Mouse (Mus musculus) heart, embryonic 12.5 days (tissue): ENCODE data around the gene Tfdp1. TPM values are rescaled to one million over a fixed set of nuclear protein-coding genes. Genes with fewer than 3 reads are reported as not detected.
A peak's percentile ranks its signal among the peaks of the same experiment; 100 is the strongest.

ENCODE experiments used
- ATAC-seq: fragments of 200-750 bp; cut with Nextera tagmentation; 2 replicates; pipeline ENCODE4 v1.8.0; 2017; ENCODE audit warnings: moderate TSS enrichment, moderate library complexity; ENCODE audit not compliant: insufficient number of reproducible peaks, low FRiP score
- H3K27ac ChIP-seq: fragments of 300-500 bp; sonication (generic); 2 replicates; pipeline ENCODE4 v1.5.1; 2016; ENCODE audit warnings: mild to moderate bottlenecking, moderate library complexity; ENCODE audit not compliant: poor library complexity, severe bottlenecking
- H3K27me3 ChIP-seq: fragments of 300-500 bp; sonication (generic); replicated peaks from 2 replicates; pipeline ENCODE4 v1.6.1; 2016; ENCODE audit warnings: mild to moderate bottlenecking, moderate library complexity
- H3K36me3 ChIP-seq: fragments of 300-500 bp; sonication (generic); 2 replicates; pipeline ENCODE4 v1.6.1; 2016; ENCODE audit warnings: mild to moderate bottlenecking, moderate library complexity
- H3K4me1 ChIP-seq: fragments of 300-500 bp; sonication (generic); replicated peaks from 2 replicates; pipeline ENCODE4 v1.6.1; 2016; ENCODE audit warnings: mild to moderate bottlenecking
- H3K4me2 ChIP-seq: fragments of 300-500 bp; sonication (generic); 2 replicates; pipeline ENCODE4 v1.6.1; 2016; ENCODE audit warnings: mild to moderate bottlenecking, moderate library complexity
- H3K4me3 ChIP-seq: fragments of 300-500 bp; sonication (generic); 2 replicates; pipeline ENCODE4 v1.5.1; 2016; ENCODE audit warnings: mild to moderate bottlenecking
- H3K9ac ChIP-seq: fragments of 300-500 bp; sonication (generic); 2 replicates; pipeline ENCODE4 v1.6.1; 2016; ENCODE audit warnings: mild to moderate bottlenecking, moderate library complexity
- H3K9me3 ChIP-seq: fragments of 300-500 bp; sonication (generic); replicated peaks from 2 replicates; pipeline ENCODE4 v1.6.1; 2016; ENCODE audit warnings: mild to moderate bottlenecking, moderate library complexity
- WGBS: fragments of 180-500 bp; shearing (Covaris S2); methylation state at CpG from one replicate; pipeline ENCODE4 v1.1.7; 2016; 5-methylcytosine and 5-hydroxymethylcytosine counted together
- polyA plus RNA-seq: library from polyadenylated mRNA; unstranded; fragments of >200 nt; fragmentation: Nextera tagmentation; extraction: Ambion mirVana; gene quantifications from 2 replicates; pipeline ENCODE4 v1.2.1, GENCODE M21; 2016

The Tfdp1 gene
- 105 and 114 TPM in 2 replicates for polyA plus RNA-seq

GRCm38 (mm10) chr8:13338255-13338860, at the start of gene Tfdp1:
Gene Tfdp1 (plus strand): TSS chr8:13338751.
- Histone ChIP-seq H3K4me1 (peaks cover 22% of the 10 kb centered on the region), H3K27ac (peak within 1 kb of the TSS; percentile 57), H3K27me3 (no peaks in the 10 kb centered on the region), H3K4me3 (peak within 1 kb of the TSS; percentile 96), H3K4me2 (peak within 1 kb of the TSS; percentile 86), H3K9ac (peak within 1 kb of the TSS; percentile 99), H3K9me3 (no peaks in the 10 kb centered on the region), H3K36me3 (peaks cover 29% of the 10 kb centered on the region)
- ATAC-seq: peak; percentile 91
- 9% methylated on average over 59 of the region's 72 CpGs for WGBS

DNA sequence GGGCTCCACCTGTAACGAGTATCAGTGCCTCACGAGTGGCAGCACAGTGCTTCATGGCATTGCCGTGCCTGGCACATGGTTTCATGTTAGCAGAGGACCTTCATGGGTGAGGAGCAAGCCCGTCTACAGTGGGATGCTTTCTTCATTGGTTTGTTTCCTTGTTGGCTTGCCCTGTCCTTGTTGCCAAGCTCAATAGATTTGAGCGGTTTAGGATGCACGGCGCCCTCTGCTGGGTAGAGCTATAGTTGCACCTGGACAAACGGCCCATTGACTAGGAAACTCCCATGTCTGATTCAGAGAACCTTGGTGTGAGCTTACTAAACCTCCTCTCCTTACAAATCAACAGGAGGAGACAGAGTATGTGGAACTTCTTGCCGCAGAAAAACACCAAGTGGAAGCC, 46.2 kb upstream of the Tfdp1 start:
- H3K9ac ChIP-seq: no peak overlapping the region
- no peak for ATAC-seq
- WGBS: 26% methylated on average over 9 of the region's 9 CpGs

DNA sequence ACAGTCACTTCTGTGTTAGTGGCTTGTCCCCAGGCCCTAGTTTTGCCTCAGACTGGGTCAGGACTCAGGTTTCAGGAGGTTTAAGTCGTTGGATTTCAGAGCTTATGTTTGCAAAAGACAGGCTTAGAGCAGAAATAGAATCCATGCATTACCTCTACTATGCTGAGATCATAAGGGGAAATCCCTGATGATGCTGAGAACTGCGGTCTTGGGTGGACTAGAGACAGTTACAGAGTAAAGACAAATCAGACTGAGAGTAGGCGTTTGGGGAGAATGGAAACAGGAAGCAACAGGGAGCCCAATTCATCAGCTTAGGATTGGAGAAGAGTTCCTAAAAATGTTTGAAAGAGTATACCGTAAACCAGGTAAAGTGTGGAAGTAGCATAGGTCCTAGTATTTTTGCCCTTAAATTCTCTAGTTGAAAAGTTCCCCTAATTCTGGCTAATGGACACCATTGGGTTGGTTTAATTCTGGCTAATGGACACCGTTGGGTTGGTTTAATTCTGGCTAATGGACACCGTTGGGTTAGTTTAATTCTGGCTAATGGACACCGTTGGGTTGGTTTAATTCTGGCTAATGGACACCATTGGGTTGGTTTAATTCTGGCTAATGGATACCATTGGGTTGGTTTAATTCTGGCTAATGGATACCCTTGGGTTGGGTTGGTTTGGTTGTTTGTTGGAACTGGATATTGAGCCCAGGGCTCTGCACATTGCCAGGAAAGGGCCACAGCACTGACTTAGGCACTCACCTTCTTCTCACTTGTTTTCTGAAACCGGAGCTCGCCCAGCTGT, 44.7 kb upstream of the Tfdp1 start:
- 88% methylated on average over 9 of the region's 9 CpGs for WGBS
- no peak overlapping the region for H3K4me2 ChIP-seq
- H3K36me3 ChIP-seq: peaks cover 64% of the 10 kb centered on the region
- H3K27ac ChIP-seq: no peak overlapping the region
- no peaks in the 10 kb centered on the region for H3K27me3 ChIP-seq
- ATAC-seq: no peak
- no peak overlapping the region for H3K9ac ChIP-seq
- no peak overlapping the region for H3K4me3 ChIP-seq
- no peaks in the 10 kb centered on the region for H3K9me3 ChIP-seq
- H3K4me1 ChIP-seq: peaks cover 2% of the 10 kb centered on the region; the same call in 1 of the 2 replicates

More for the DNA sequence above, 46.2 kb upstream of the Tfdp1 start:
- H3K9me3 ChIP-seq: no peaks in the 10 kb centered on the region
- no peak overlapping the region for H3K4me2 ChIP-seq
- no peak overlapping the region for H3K27ac ChIP-seq
- no peaks in the 10 kb centered on the region for H3K27me3 ChIP-seq
- H3K4me3 ChIP-seq: no peak overlapping the region
- H3K36me3 ChIP-seq: peaks cover 55% of the 10 kb centered on the region
- peaks cover 5% of the 10 kb centered on the region; the same call in 1 of the 2 replicates for H3K4me1 ChIP-seq

- Histone ChIP-seq H3K27ac (no peak overlapping the region), H3K4me2 (no peak overlapping the region), H3K9ac (no peak overlapping the region), H3K36me3 (peaks cover 85% of the 10 kb centered on the region), H3K4me1 (no peaks in the 10 kb centered on the region), H3K9me3 (0 out of 2 replicates have a peak, but pooled peaks cover 8% of the 10 kb centered on the region), H3K27me3 (no peaks in the 10 kb centered on the region), H3K4me3 (no peak overlapping the region)
- WGBS: 92% methylated on average over 8 of the region's 8 CpGs
- ATAC-seq: no peak
Observed at GRCm38 (mm10) chr8:13299571-13299970, 39.0 kb upstream of the Tfdp1 start.

- H3K9ac ChIP-seq: no peak overlapping the region
- no peak overlapping the region for H3K4me2 ChIP-seq
- no peak for ATAC-seq
- H3K4me3 ChIP-seq: no peak overlapping the region
- H3K9me3 ChIP-seq: peaks cover 11% of the 10 kb centered on the region; the same call in 1 of the 2 replicates
- no peaks in the 10 kb centered on the region for H3K27me3 ChIP-seq
- H3K36me3 ChIP-seq: peaks cover 82% of the 10 kb centered on the region
- WGBS: 92% methylated on average over 7 of the region's 7 CpGs
- H3K27ac ChIP-seq: no peak overlapping the region
- H3K4me1 ChIP-seq: no peaks in the 10 kb centered on the region
Observed at GRCm38 (mm10) chr8:13301036-13301435, 37.5 kb upstream of the Tfdp1 start.

DNA sequence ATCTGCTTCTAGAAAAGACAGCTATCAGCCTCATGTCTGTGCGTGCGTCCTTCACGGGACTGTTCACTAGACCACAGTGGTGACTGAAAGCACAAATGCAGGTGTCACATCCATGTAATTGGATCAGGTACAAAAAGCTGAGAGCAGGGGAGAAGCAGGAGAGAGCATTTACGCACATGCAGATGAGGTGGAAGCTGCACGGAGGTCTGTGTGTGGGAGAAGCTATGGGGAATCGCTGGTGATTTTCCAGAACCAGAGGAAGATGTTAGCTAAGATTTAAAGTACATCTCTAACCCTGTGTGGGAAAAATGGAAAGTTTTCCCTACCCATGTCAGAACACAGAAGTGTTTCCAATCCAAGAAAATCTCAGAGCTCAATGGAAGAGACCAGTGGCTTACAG, 33.1 kb upstream of the Tfdp1 start:
- Histone ChIP-seq H3K27ac (no peak overlapping the region), H3K4me3 (no peak overlapping the region), H3K9me3 (peaks cover 3% of the 10 kb centered on the region; the same call in 1 of the 2 replicates), H3K9ac (no peak overlapping the region), H3K27me3 (no peaks in the 10 kb centered on the region), H3K4me2 (no peak overlapping the region), H3K4me1 (no peaks in the 10 kb centered on the region), H3K36me3 (peaks cover 77% of the 10 kb centered on the region)
- WGBS: 89% methylated on average over 6 of the region's 6 CpGs
- no peak for ATAC-seq

DNA sequence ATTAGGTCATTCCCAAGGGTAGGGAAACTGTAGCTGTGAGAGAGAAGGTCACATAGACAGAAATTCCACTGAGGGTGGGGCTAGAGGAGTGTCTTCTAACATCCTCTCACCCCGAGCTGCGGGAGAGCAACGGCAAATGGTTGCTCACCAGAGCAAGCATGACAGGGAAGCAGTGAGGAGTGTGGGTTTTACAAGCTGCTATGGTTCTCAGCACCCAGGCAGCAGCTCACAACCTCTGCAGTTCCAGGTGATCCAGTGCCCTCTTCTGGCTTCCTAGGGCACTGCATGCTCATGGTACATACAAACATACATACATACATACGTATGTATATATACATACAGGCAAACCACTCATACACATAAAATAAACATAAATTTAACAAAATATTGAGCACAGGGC, 32.7 kb upstream of the Tfdp1 start:
- no peak overlapping the region for H3K4me3 ChIP-seq
- 95% methylated on average over 4 of the region's 4 CpGs for WGBS
- no peaks in the 10 kb centered on the region for H3K4me1 ChIP-seq
- peaks cover 77% of the 10 kb centered on the region for H3K36me3 ChIP-seq
- peaks cover 3% of the 10 kb centered on the region; the same call in 1 of the 2 replicates for H3K9me3 ChIP-seq
- no peaks in the 10 kb centered on the region for H3K27me3 ChIP-seq
- H3K4me2 ChIP-seq: no peak overlapping the region
- ATAC-seq: no peak
- no peak overlapping the region for H3K27ac ChIP-seq
- no peak overlapping the region for H3K9ac ChIP-seq

GRCm38 (mm10) chr8:13306309-13306909, 32.1 kb upstream of the Tfdp1 start:
- Histone ChIP-seq H3K27me3 (no peaks in the 10 kb centered on the region), H3K4me2 (no peak overlapping the region), H3K9ac (no peak overlapping the region), H3K4me1 (no peaks in the 10 kb centered on the region), H3K36me3 (peaks cover 76% of the 10 kb centered on the region), H3K27ac (no peak overlapping the region), H3K9me3 (peaks cover 3% of the 10 kb centered on the region; the same call in 1 of the 2 replicates), H3K4me3 (no peak overlapping the region)
- no peak for ATAC-seq
- 50% methylated on average over 7 of the region's 7 CpGs for WGBS

- Histone ChIP-seq H3K4me2 (no peak overlapping the region), H3K9me3 (peaks cover 3% of the 10 kb centered on the region; the same call in 1 of the 2 replicates), H3K4me3 (no peak overlapping the region), H3K27me3 (no peaks in the 10 kb centered on the region), H3K36me3 (peaks cover 73% of the 10 kb centered on the region), H3K4me1 (no peaks in the 10 kb centered on the region), H3K9ac (no peak overlapping the region), H3K27ac (no peak overlapping the region)
- WGBS: 79% methylated on average over 9 of the region's 9 CpGs
- ATAC-seq: no peak
Observed at GRCm38 (mm10) chr8:13306916-13307315, 31.6 kb upstream of the Tfdp1 start.

GRCm38 (mm10) chr8:13314922-13315321, 23.6 kb upstream of the Tfdp1 start:
- ATAC-seq: no peak
- Histone ChIP-seq H3K36me3 (peaks cover 69% of the 10 kb centered on the region), H3K9me3 (no peaks in the 10 kb centered on the region), H3K4me1 (peaks cover 3% of the 10 kb centered on the region; the same call in 1 of the 2 replicates), H3K27me3 (no peaks in the 10 kb centered on the region), H3K4me2 (no peak overlapping the region), H3K4me3 (no peak overlapping the region), H3K27ac (no peak overlapping the region), H3K9ac (no peak overlapping the region)
- WGBS: 79% methylated on average over 3 of the region's 3 CpGs

DNA sequence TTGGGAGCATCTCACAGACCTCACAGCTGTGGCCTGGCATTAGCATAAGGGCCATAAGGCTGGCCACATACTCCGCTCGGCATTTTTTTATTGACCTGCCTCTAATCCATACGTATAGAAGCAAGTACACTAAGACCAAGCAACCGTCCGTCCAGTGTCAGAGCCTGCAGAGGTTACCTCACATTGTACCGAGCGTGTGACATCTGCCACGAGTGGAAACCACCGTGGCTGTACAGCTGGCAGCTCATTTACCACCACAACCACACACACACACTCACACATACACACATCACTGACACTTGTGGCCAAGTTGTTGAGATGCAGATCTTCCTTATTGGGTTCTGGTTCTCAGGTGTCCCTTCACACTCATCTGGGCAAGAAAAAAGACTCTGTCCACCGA, 21.9 kb upstream of the Tfdp1 start:
- no peak overlapping the region for H3K9ac ChIP-seq
- H3K4me1 ChIP-seq: peaks cover 3% of the 10 kb centered on the region; the same call in 1 of the 2 replicates
- ATAC-seq: no peak
- no peak overlapping the region for H3K27ac ChIP-seq
- H3K4me3 ChIP-seq: no peak overlapping the region
- no peaks in the 10 kb centered on the region for H3K27me3 ChIP-seq
- no peak overlapping the region for H3K4me2 ChIP-seq
- peaks cover 65% of the 10 kb centered on the region for H3K36me3 ChIP-seq
- no peaks in the 10 kb centered on the region for H3K9me3 ChIP-seq
- WGBS: 88% methylated on average over 10 of the region's 10 CpGs
